Mouse (Mus musculus) ovary, adult 18-20 months (tissue): ENCODE measurements around the gene Ccdc61.

ENCODE experiments used
- DNase-seq: peaks from one replicate; pipeline ENCODE4 v3.0.0; 2022; ENCODE audit warnings: low spot score, mixed read lengths

Gene Ccdc61

GRCm38 (mm10) chr7:18910241-18910831 is at the start of gene Ccdc61:
Gene Ccdc61, minus strand, starts transcription at chr7:18910415.
- DNase-seq, result peak; percentile 95

GRCm38 (mm10) chr7:18959446-18959845 is 49.2 kb upstream of the Ccdc61 start:
- no peak for DNase-seq

- DNase-seq, result peak; percentile 4
Measured at GRCm38 (mm10) chr7:18958384-18958766, 48.2 kb upstream of the Ccdc61 start.

- peak; percentile 60 for DNase-seq
Measured at GRCm38 (mm10) chr7:18957569-18958383, 47.6 kb upstream of the Ccdc61 start.

GRCm38 (mm10) chr7:18951397-18951796 is 41.2 kb upstream of the Ccdc61 start:
- no peak for DNase-seq

- no peak for DNase-seq
Measured at GRCm38 (mm10) chr7:18950523-18951315, 40.5 kb upstream of the Ccdc61 start.

- DNase-seq, result no peak
Measured at GRCm38 (mm10) chr7:18949781-18950522, 39.7 kb upstream of the Ccdc61 start.

- no peak for DNase-seq
Measured at GRCm38 (mm10) chr7:18948151-18948550, 37.9 kb upstream of the Ccdc61 start.

- no peak for DNase-seq
Measured at GRCm38 (mm10) chr7:18942815-18943214, 32.6 kb upstream of the Ccdc61 start.

- no peak for DNase-seq
Measured at GRCm38 (mm10) chr7:18942376-18942775, 32.2 kb upstream of the Ccdc61 start.

- DNase-seq, result no peak
Measured at GRCm38 (mm10) chr7:18927759-18928158, 17.5 kb upstream of the Ccdc61 start.

GRCm38 (mm10) chr7:18926911-18927310 is 16.7 kb upstream of the Ccdc61 start:
- no peak for DNase-seq

- no peak for DNase-seq
Measured at GRCm38 (mm10) chr7:18926041-18926790, 16.0 kb upstream of the Ccdc61 start.

GRCm38 (mm10) chr7:18925162-18925938 is 15.1 kb upstream of the Ccdc61 start, which contains the start of gene Nova2:
Gene Nova2, plus strand, starts transcription at chr7:18925888.
- peak; percentile 63 for DNase-seq

GRCm38 (mm10) chr7:18924321-18924720 is 14.1 kb upstream of the Ccdc61 start:
- no peak for DNase-seq

- no peak for DNase-seq
Measured at GRCm38 (mm10) chr7:18923711-18924191, 13.5 kb upstream of the Ccdc61 start.

- no peak for DNase-seq
Measured at GRCm38 (mm10) chr7:18923267-18923666, 13.1 kb upstream of the Ccdc61 start.

- DNase-seq, result no peak
Measured at GRCm38 (mm10) chr7:18922807-18923206, 12.6 kb upstream of the Ccdc61 start.

- peak; percentile 24 for DNase-seq
Measured at GRCm38 (mm10) chr7:18921069-18921468, 10.9 kb upstream of the Ccdc61 start.

- no peak for DNase-seq
Measured at GRCm38 (mm10) chr7:18917931-18918330, 7.7 kb upstream of the Ccdc61 start.
